Mouse (Mus musculus) kidney, adult 2 months (tissue): Measurements from ENCODE around the gene Mllt10. TPM values are rescaled to one million over a fixed set of nuclear protein-coding genes. Genes with fewer than 3 reads are reported as not detected.

Experiments used
- DNase-seq: peaks from one replicate; pipeline ENCODE4 v3.0.0; 2021
- H3K27ac ChIP-seq: fragments of 200-500 bp; 2 replicates; pipeline ENCODE4 v1.5.1; 2012; ENCODE audit warnings: low read depth, low read length, control low read depth, inconsistent platforms; ENCODE audit not compliant: insufficient read depth
- H3K27me3 ChIP-seq: fragments of 200-500 bp; replicated peaks from 2 replicates; pipeline ENCODE4 v1.6.1; 2012; ENCODE audit warnings: mild to moderate bottlenecking, moderate library complexity, low read length, inconsistent platforms; ENCODE audit not compliant: control insufficient read depth, insufficient read depth
- H3K36me3 ChIP-seq: fragments of 200-500 bp; 2 replicates; pipeline ENCODE4 v1.6.1; 2012; ENCODE audit warnings: mild to moderate bottlenecking, moderate library complexity, low read length, inconsistent platforms; ENCODE audit not compliant: control insufficient read depth, insufficient read depth
- H3K4me1 ChIP-seq: fragments of 200-500 bp; 2 replicates; pipeline ENCODE4 v1.6.1; 2011; ENCODE audit warnings: low read length; ENCODE audit not compliant: control insufficient read depth, insufficient read depth
- H3K4me3 ChIP-seq: fragments of 200-500 bp; 2 replicates; pipeline ENCODE4 v1.5.1; 2011; ENCODE audit warnings: mild to moderate bottlenecking, low read depth, low read length, control low read depth; ENCODE audit not compliant: insufficient read depth
- CTCF ChIP-seq: fragments of 200-500 bp; conservative IDR thresholded peaks from 2 replicates; pipeline ENCODE4 v1.5.1; 2011; ENCODE audit warnings: low read depth, mild to moderate bottlenecking, control low read depth, low read length, moderate library complexity, mixed read lengths; ENCODE audit not compliant: insufficient read depth, insufficient read length
- POLR2A ChIP-seq: fragments of 200-500 bp; IDR thresholded peaks from one replicate; pipeline ENCODE4 v1.6.1; 2011; ENCODE audit warnings: low read depth, low read length, control low read depth
- WGBS: fragments of 180-500 bp; shearing (Covaris S2); methylation state at CpG from one replicate; pipeline ENCODE4 v1.1.7; 2018; 5-methylcytosine and 5-hydroxymethylcytosine counted together
- polyA plus RNA-seq: library from polyadenylated mRNA; depleted of rRNA; stranded (reverse); fragments of >200 nt; gene quantifications from 2 replicates; pipeline ENCODE4 v1.2.3, GENCODE M21; 2012

Mllt10 gene
- polyA plus RNA-seq, 1 experiment = 32.7 TPM

GRCm38 (mm10) chr2:18050018-18050417 is 5.0 kb upstream of the Mllt10 start:
- no peaks in the 10 kb centered on the region for H3K36me3 ChIP-seq
- DNase-seq = no peak
- peak overlapping the region; percentile 77 for H3K27ac ChIP-seq
- peaks cover 9% of the 10 kb centered on the region; the same call in 1 of the 2 replicates for H3K4me1 ChIP-seq
- no peak overlapping the region for H3K4me3 ChIP-seq
- no peaks in the 10 kb centered on the region for H3K27me3 ChIP-seq
- 28% methylated on average over 2 of the region's 2 CpGs for WGBS
- no peak for TF ChIP-seq CTCF
- TF ChIP-seq POLR2A = no peak

DNA sequence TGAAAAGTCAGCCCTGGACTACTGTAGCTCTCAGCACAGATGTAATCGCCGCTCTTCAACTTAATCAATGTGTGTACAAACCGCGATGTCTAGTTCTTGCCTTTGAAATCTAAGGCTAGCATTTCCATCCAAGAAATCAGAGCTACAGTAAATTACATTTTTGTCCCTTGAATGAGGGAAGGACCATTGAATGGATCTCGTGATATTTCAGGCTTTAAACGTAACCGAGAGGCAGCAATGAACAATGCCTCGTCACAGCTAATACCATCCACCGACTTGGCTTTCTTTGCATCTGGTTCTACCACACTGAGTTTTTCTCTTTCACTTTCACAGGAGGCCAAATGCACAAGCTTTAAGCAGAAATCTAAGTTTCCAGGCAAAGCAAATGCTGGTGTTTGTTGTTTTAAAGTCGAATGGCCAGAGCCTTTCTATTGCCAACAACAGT is 4.5 kb upstream of the Mllt10 start:
- Histone ChIP-seq H3K4me3 (peak overlapping the region; percentile 43), H3K36me3 (no peaks in the 10 kb centered on the region), H3K4me1 (peaks cover 13% of the 10 kb centered on the region; the same call in 1 of the 2 replicates), H3K27me3 (no peaks in the 10 kb centered on the region), H3K27ac (peak overlapping the region; percentile 77)
- DNase-seq = peak; percentile 45
- no peak for TF ChIP-seq CTCF
- no peak for TF ChIP-seq POLR2A
- WGBS = 35% methylated on average over 10 of the region's 10 CpGs

GRCm38 (mm10) chr2:18051026-18051830 is 3.8 kb upstream of the Mllt10 start:
- 80% methylated on average over 11 of the region's 11 CpGs for WGBS
- no peaks in the 10 kb centered on the region for H3K27me3 ChIP-seq
- TF ChIP-seq POLR2A = no peak
- no peak for TF ChIP-seq CTCF
- H3K4me1 ChIP-seq = peaks cover 11% of the 10 kb centered on the region; the same call in 1 of the 2 replicates
- H3K4me3 ChIP-seq = peak overlapping the region; percentile 43; the same call in 1 of the 2 replicates
- no peaks in the 10 kb centered on the region for H3K36me3 ChIP-seq
- no peak for DNase-seq
- no peak overlapping the region for H3K27ac ChIP-seq

- no peak for DNase-seq
- no peak overlapping the region for H3K27ac ChIP-seq
- H3K27me3 ChIP-seq = no peaks in the 10 kb centered on the region
- TF ChIP-seq CTCF (no peak), POLR2A (no peak)
- WGBS = 97% methylated on average over 3 of the region's 3 CpGs
- no peak overlapping the region for H3K4me3 ChIP-seq
- H3K4me1 ChIP-seq = peaks cover 11% of the 10 kb centered on the region; the same call in 1 of the 2 replicates
- H3K36me3 ChIP-seq = no peaks in the 10 kb centered on the region
Observed at GRCm38 (mm10) chr2:18051831-18052170, 3.2 kb upstream of the Mllt10 start.

- no peak for DNase-seq
- WGBS = 93% methylated on average over 3 of the region's 3 CpGs
- no peaks in the 10 kb centered on the region for H3K36me3 ChIP-seq
- peaks cover 11% of the 10 kb centered on the region; the same call in 1 of the 2 replicates for H3K4me1 ChIP-seq
- TF ChIP-seq CTCF (no peak), POLR2A (no peak)
- H3K4me3 ChIP-seq = no peak overlapping the region
- H3K27me3 ChIP-seq = no peaks in the 10 kb centered on the region
- no peak overlapping the region for H3K27ac ChIP-seq
Observed at GRCm38 (mm10) chr2:18052581-18052980, 2.5 kb upstream of the Mllt10 start.

GRCm38 (mm10) chr2:18053243-18053950 is 1.6 kb upstream of the Mllt10 start:
- DNase-seq = no peak
- H3K36me3 ChIP-seq = no peaks in the 10 kb centered on the region
- H3K27ac ChIP-seq = no peak overlapping the region
- no peaks in the 10 kb centered on the region for H3K27me3 ChIP-seq
- 93% methylated on average over 1 of the region's 1 CpGs for WGBS
- H3K4me1 ChIP-seq = peaks cover 13% of the 10 kb centered on the region; the same call in 1 of the 2 replicates
- no peak for TF ChIP-seq POLR2A
- no peak for TF ChIP-seq CTCF
- no peak overlapping the region for H3K4me3 ChIP-seq
